Mouse (Mus musculus) heart, adult 2 months (tissue): ENCODE measurements at regions not wholly inside any gene's neighbourhood (a gene's known extent, or its start where the extent isn't known, plus 50 kb on each side); places are given as distances from the start of the nearest gene placed in this dataset.

Experiments
- CTCF ChIP-seq: fragments of 200-600 bp; IDR thresholded peaks from 2 replicates; pipeline ENCODE4 v1.8.1; 2022; ENCODE audit warnings: antibody characterized with exemption, mild to moderate bottlenecking, moderate library complexity
- EP300 ChIP-seq: fragments of 200-500 bp; IDR thresholded peaks from 2 replicates; pipeline ENCODE4 v1.6.1; 2011; ENCODE audit warnings: low read depth, low read length, control low read depth; ENCODE audit not compliant: insufficient read depth
- POLR2A ChIP-seq: fragments of 200-500 bp; IDR thresholded peaks from 2 replicates; pipeline ENCODE4 v1.6.1; 2011; ENCODE audit warnings: mild to moderate bottlenecking, low read depth, low read length, control low read depth; ENCODE audit not compliant: insufficient read depth

DNA sequence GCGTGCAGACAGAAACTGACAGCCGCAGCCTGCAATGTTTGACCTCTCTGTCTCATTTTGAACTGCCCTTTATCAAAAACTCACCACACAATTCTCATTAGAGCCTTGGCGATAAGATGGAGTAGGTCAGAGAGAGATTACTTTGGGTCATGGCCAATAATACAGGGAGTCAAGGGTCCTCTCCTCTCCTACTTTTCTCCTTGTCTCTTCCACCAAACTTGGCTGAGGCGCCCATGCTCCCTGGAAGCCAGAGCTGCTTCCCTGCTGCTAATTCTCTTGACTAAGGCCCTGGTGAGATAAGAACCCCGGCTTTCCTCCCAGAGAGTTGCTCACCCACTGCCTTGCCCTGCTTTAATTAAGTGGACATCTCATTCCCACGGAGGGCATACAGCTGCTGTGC, 355.3 kb upstream of the Smim15 start:
- no peak for TF ChIP-seq CTCF
- no peak for TF ChIP-seq POLR2A
- TF ChIP-seq EP300: no peak
